Mouse (Mus musculus) neural tube, embryonic 13.5 days (tissue): ENCODE measurements around the gene Astn2. TPM values are rescaled to one million over a fixed set of nuclear protein-coding genes. Genes with fewer than 3 reads are reported as not detected.

Source experiments
- ATAC-seq: fragments of 200-750 bp; cut with Nextera tagmentation; 2 replicates; pipeline ENCODE4 v1.8.0; 2017; ENCODE audit warnings: low read depth, mild to moderate bottlenecking, moderate TSS enrichment, moderate library complexity
- H3K27ac ChIP-seq: fragments of 300-500 bp; sonication (generic); replicated peaks from 2 replicates; pipeline ENCODE4 v1.5.1; 2015; ENCODE audit warnings: moderate library complexity, mild to moderate bottlenecking, inconsistent platforms
- H3K27me3 ChIP-seq: fragments of 300-500 bp; sonication (generic); 2 replicates; pipeline ENCODE4 v1.6.1; 2015; ENCODE audit warnings: mild to moderate bottlenecking, inconsistent platforms
- H3K36me3 ChIP-seq: fragments of 300-500 bp; sonication (generic); 2 replicates; pipeline ENCODE4 v1.6.1; 2015; ENCODE audit warnings: mild to moderate bottlenecking, inconsistent platforms
- H3K4me1 ChIP-seq: fragments of 300-500 bp; sonication (generic); replicated peaks from 2 replicates; pipeline ENCODE4 v1.6.1; 2015; ENCODE audit warnings: inconsistent platforms
- H3K4me2 ChIP-seq: fragments of 300-500 bp; sonication (generic); 2 replicates; pipeline ENCODE4 v1.6.1; 2015; ENCODE audit warnings: inconsistent platforms, mild to moderate bottlenecking, moderate library complexity
- H3K4me3 ChIP-seq: fragments of 300-500 bp; sonication (generic); 2 replicates; pipeline ENCODE4 v1.5.1; 2015; ENCODE audit warnings: mild to moderate bottlenecking, inconsistent platforms
- H3K9ac ChIP-seq: fragments of 300-500 bp; sonication (generic); 2 replicates; pipeline ENCODE4 v1.6.1; 2015; ENCODE audit warnings: moderate library complexity, mild to moderate bottlenecking, inconsistent platforms
- H3K9me3 ChIP-seq: fragments of 300-500 bp; sonication (generic); 2 replicates; pipeline ENCODE4 v1.6.1; 2016; ENCODE audit warnings: inconsistent platforms
- WGBS: fragments of 180-500 bp; shearing (Covaris S2); methylation state at CpG from one replicate; pipeline ENCODE4 v1.1.7; 2015; 5-methylcytosine and 5-hydroxymethylcytosine counted together
- polyA plus RNA-seq: library from polyadenylated mRNA; unstranded; fragments of >200 nt; fragmentation: Nextera tagmentation; extraction: Ambion mirVana; gene quantifications from 2 replicates; pipeline ENCODE4 v1.2.1, GENCODE M21; 2015

Astn2 gene
- polyA plus RNA-seq, 1 experiment from 2014 or later, result 2.7 TPM

GRCm38 (mm10) chr4:65885921-65886320 is 518.5 kb downstream of the Astn2 start:
- H3K36me3 ChIP-seq, result no peaks in the 10 kb centered on the region
- H3K4me3 ChIP-seq, result no peak overlapping the region
- H3K9me3 ChIP-seq, result no peaks in the 10 kb centered on the region
- no peaks in the 10 kb centered on the region for H3K27me3 ChIP-seq
- no peak overlapping the region for H3K9ac ChIP-seq
- H3K4me2 ChIP-seq, result no peak overlapping the region
- H3K27ac ChIP-seq, result no peak overlapping the region
- ATAC-seq, result no peak
- H3K4me1 ChIP-seq, result peaks cover 13% of the 10 kb centered on the region
- 85% methylated on average over 3 of the region's 3 CpGs for WGBS

DNA sequence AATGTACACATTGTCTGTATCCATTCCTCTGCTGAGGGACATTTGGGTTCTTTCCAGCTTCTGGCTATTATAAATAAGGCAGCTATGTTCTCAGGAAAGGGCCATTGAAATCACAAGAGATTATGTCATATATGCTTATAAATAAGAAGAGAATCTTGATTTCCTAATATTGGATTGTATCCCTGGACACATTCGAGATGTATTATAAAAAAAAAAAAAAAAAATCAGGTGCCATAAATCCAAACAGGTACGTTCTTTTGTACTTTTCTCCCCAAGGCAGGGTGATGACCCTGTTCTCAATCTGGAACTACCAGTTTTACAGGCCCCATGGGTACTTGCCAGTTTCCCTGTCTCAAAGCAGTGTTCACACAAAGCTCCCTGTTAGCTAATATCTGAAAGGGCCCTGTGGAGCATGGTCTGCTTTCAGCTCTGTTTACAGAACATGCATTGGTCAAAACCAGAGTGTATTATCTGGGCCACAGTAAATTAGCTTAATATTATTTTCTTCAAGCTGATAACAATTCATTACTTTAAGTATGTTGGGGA is 530.1 kb downstream of the Astn2 start:
- no peak overlapping the region for H3K27ac ChIP-seq
- H3K27me3 ChIP-seq, result no peaks in the 10 kb centered on the region
- no peaks in the 10 kb centered on the region for H3K36me3 ChIP-seq
- H3K9me3 ChIP-seq, result no peaks in the 10 kb centered on the region
- H3K9ac ChIP-seq, result no peak overlapping the region
- no peaks in the 10 kb centered on the region for H3K4me1 ChIP-seq
- no peak for ATAC-seq
- no peak overlapping the region for H3K4me3 ChIP-seq
- no peak overlapping the region for H3K4me2 ChIP-seq
- WGBS, result 63% methylated on average over 2 of the region's 2 CpGs

- Histone ChIP-seq H3K4me1 (no peaks in the 10 kb centered on the region), H3K27me3 (no peaks in the 10 kb centered on the region), H3K36me3 (no peaks in the 10 kb centered on the region), H3K9ac (no peak overlapping the region), H3K4me3 (no peak overlapping the region), H3K9me3 (no peaks in the 10 kb centered on the region), H3K4me2 (no peak overlapping the region), H3K27ac (no peak overlapping the region)
- ATAC-seq, result no peak
Measured at GRCm38 (mm10) chr4:65864551-65864950, 539.9 kb downstream of the Astn2 start.

DNA sequence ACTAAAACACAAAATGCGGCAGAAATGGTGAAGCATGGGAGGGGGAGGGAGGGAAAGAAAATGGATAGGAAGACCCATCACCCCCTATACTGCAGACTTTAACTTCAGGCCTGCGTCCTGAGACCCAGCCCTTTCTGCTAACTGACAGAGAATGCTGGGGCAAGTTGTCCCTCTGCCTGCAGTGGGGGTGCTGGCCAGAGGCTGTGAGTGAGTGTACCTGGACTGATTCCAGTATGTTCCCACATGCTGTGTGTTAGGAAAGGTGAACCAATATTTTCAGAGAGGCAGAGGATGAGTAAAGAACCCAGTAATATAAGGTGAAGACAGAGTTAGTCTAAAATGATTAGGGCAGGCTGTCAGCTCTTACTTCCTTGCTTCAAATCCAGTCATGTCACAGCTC is 561.2 kb downstream of the Astn2 start:
- H3K9ac ChIP-seq, result no peak overlapping the region
- H3K4me3 ChIP-seq, result no peak overlapping the region
- H3K27ac ChIP-seq, result no peak overlapping the region
- H3K4me2 ChIP-seq, result no peak overlapping the region
- no peaks in the 10 kb centered on the region for H3K9me3 ChIP-seq
- peaks cover 41% of the 10 kb centered on the region for H3K27me3 ChIP-seq
- H3K4me1 ChIP-seq, result peaks cover 27% of the 10 kb centered on the region
- H3K36me3 ChIP-seq, result no peaks in the 10 kb centered on the region
- no peak for ATAC-seq
- 72% methylated on average over 2 of the region's 2 CpGs for WGBS

- Histone ChIP-seq H3K4me3 (no peak overlapping the region), H3K27me3 (peaks cover 70% of the 10 kb centered on the region), H3K9ac (no peak overlapping the region), H3K4me1 (peaks cover 21% of the 10 kb centered on the region), H3K36me3 (no peaks in the 10 kb centered on the region), H3K27ac (no peak overlapping the region), H3K4me2 (no peak overlapping the region), H3K9me3 (no peaks in the 10 kb centered on the region)
- 15% methylated on average over 9 of the region's 9 CpGs for WGBS
- ATAC-seq, result peak; percentile 82
Measured at GRCm38 (mm10) chr4:65839550-65840000, 564.8 kb downstream of the Astn2 start.

DNA sequence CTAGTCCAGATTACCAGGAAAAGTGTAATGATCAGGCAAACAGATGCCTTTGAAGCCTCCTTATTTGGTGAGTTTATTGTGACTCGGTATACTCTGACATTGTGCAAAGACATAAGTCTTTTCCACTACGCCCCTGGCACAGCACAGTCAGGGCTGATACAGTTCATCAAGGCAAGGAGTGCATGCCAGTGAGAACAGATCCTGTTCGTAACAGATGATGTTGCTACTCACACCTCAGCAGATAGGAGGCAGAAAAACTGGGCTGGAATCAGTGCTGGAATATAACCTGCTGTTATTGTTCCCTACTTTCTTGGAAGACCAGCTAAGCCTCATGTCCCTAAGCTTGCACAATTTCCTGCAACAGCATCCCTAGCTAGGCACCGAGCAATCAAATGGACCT is 565.6 kb downstream of the Astn2 start:
- Histone ChIP-seq H3K27ac (peak overlapping the region; percentile 4; the same call in 1 of the 2 replicates), H3K4me2 (no peak overlapping the region), H3K4me3 (no peak overlapping the region), H3K4me1 (peaks cover 21% of the 10 kb centered on the region), H3K9me3 (no peaks in the 10 kb centered on the region), H3K9ac (no peak overlapping the region), H3K27me3 (peaks cover 71% of the 10 kb centered on the region), H3K36me3 (no peaks in the 10 kb centered on the region)
- 42% methylated on average over 4 of the region's 4 CpGs for WGBS
- ATAC-seq, result peak; percentile 54; the same call in 1 of the 2 replicates

GRCm38 (mm10) chr4:65832971-65833370 is 571.4 kb downstream of the Astn2 start:
- Histone ChIP-seq H3K9ac (no peak overlapping the region), H3K36me3 (no peaks in the 10 kb centered on the region), H3K27me3 (peaks cover 51% of the 10 kb centered on the region), H3K27ac (no peak overlapping the region), H3K4me2 (no peak overlapping the region), H3K4me3 (no peak overlapping the region), H3K9me3 (no peaks in the 10 kb centered on the region), H3K4me1 (0 out of 2 replicates have a peak, but pooled peaks cover 8% of the 10 kb centered on the region)
- no peak for ATAC-seq
- WGBS, result 91% methylated on average over 1 of the region's 1 CpGs

DNA sequence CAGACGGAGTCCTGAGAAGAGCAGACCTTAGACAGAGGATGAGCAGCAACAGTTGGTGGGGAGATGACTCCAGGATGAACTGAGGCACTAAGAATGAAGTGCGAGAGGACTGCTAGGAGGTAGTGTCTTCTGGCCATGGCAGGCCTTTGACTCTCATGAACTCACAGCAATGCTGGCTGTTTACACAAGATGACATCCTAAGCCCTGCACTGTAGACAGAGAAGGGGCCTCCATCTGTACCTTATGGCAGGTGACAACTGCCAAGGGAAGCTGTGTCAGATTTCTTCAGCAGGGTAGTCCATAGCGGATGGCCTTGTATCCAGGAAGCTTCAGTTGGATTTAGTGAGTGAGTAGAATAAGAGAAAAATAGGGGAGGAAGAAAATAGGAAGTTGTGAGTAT is 572.5 kb downstream of the Astn2 start:
- ATAC-seq, result no peak
- Histone ChIP-seq H3K9me3 (no peaks in the 10 kb centered on the region), H3K27ac (no peak overlapping the region), H3K27me3 (peaks cover 40% of the 10 kb centered on the region), H3K9ac (no peak overlapping the region), H3K4me1 (0 out of 2 replicates have a peak, but pooled peaks cover 8% of the 10 kb centered on the region), H3K36me3 (no peaks in the 10 kb centered on the region), H3K4me2 (no peak overlapping the region), H3K4me3 (no peak overlapping the region)
- 87% methylated on average over 3 of the region's 3 CpGs for WGBS

- no peaks in the 10 kb centered on the region for H3K9me3 ChIP-seq
- 0 out of 2 replicates have a peak, but pooled peaks cover 8% of the 10 kb centered on the region for H3K4me1 ChIP-seq
- H3K36me3 ChIP-seq, result no peaks in the 10 kb centered on the region
- no peak overlapping the region for H3K27ac ChIP-seq
- ATAC-seq, result no peak
- no peak overlapping the region for H3K4me2 ChIP-seq
- 5% methylated on average over 3 of the region's 3 CpGs for WGBS
- H3K9ac ChIP-seq, result no peak overlapping the region
- H3K27me3 ChIP-seq, result peaks cover 26% of the 10 kb centered on the region
- H3K4me3 ChIP-seq, result no peak overlapping the region
Measured at GRCm38 (mm10) chr4:65830495-65830894, 573.9 kb downstream of the Astn2 start.

DNA sequence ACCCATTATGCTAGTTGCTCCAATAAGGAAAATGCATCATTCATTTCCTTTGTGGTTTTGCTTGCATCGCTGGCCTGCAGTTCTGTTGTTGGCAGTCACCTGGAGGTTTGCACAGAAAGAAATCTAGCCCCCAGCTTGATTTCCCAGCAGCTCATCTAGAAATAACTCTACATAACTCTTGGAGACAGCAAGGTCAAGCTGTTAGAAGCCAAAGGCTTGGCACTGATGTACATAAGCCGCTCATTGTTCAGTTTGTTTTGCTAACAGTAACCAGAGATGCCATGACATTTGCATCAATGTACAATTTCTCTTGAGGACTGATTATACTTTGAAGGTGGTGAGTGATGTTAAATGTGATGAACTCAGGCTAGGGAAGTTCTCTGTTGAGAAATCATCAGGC is 583.3 kb downstream of the Astn2 start:
- H3K27me3 ChIP-seq, result no peaks in the 10 kb centered on the region
- no peak overlapping the region for H3K4me2 ChIP-seq
- no peak overlapping the region for H3K27ac ChIP-seq
- 81% methylated on average over 2 of the region's 2 CpGs for WGBS
- no peak overlapping the region for H3K4me3 ChIP-seq
- no peak for ATAC-seq
- no peak overlapping the region for H3K9ac ChIP-seq
- H3K36me3 ChIP-seq, result no peaks in the 10 kb centered on the region
- H3K9me3 ChIP-seq, result no peaks in the 10 kb centered on the region
- H3K4me1 ChIP-seq, result peaks cover 15% of the 10 kb centered on the region

DNA sequence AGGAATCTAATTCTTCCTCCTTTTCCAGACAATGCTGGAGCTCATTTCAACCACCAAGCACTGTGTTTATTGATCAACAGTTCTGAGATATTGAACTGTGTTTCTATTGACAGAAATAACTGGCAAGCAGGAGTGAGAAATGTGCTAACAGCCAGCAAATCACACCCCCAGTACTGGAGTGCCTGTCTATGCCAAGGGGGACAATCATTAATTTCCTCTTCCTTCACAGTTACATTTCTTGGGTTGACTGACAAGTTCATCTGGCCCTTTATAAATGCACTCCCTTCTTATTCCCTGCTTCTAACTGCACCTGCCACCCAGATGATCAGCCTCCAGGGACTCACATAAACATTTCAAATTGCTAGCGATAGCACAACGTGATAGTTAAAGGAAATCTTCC is 584.2 kb downstream of the Astn2 start:
- no peaks in the 10 kb centered on the region for H3K36me3 ChIP-seq
- no peaks in the 10 kb centered on the region for H3K9me3 ChIP-seq
- H3K4me3 ChIP-seq, result no peak overlapping the region
- H3K4me2 ChIP-seq, result no peak overlapping the region
- H3K9ac ChIP-seq, result no peak overlapping the region
- peaks cover 15% of the 10 kb centered on the region for H3K4me1 ChIP-seq
- H3K27ac ChIP-seq, result no peak overlapping the region
- WGBS, result 29% methylated on average over 2 of the region's 2 CpGs
- peak; percentile 40; the same call in 1 of the 2 replicates for ATAC-seq
- no peaks in the 10 kb centered on the region for H3K27me3 ChIP-seq

DNA sequence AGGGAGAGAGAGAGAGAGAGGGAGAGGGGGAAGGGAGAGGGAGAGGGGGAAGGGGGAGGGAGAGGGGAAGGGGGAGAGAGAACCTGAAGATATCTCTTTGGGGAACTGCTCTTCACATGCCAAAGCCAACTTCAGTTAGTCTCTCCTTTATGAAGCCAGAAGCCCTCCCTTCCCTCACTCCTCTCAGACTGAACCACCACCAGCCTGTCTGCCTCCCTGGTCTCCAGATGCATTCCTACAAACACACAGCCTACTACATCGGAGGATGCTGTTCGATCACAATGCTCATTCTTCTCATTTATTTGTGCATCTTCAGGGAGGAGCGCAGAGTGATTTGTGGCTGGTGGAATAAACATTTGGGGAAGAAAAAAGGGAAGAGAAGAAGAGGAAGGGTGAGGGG is 584.6 kb downstream of the Astn2 start:
- WGBS, result 49% methylated on average over 3 of the region's 3 CpGs
- no peak overlapping the region for H3K27ac ChIP-seq

DNA sequence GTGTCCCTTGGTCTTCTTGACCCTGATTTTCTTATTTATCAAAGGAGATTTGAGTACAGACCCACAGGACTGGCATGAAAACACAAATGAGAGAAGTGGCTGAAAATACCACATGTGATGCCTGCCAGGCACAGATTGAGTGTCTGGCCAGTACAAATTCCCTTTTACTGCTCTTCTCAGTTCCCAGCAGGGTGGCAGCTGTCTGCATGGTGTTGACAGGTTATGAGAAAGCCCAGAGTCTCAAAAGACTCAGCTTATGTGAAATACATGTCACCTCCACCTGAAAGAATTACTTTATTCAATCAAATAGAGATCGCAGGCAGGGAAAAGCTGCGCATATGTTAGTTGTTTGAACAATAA is 590.3 kb downstream of the Astn2 start:
- no peak for ATAC-seq
- no peak overlapping the region for H3K9ac ChIP-seq
- no peaks in the 10 kb centered on the region for H3K27me3 ChIP-seq
- H3K9me3 ChIP-seq, result no peaks in the 10 kb centered on the region
- no peaks in the 10 kb centered on the region for H3K4me1 ChIP-seq
- 82% methylated on average over 2 of the region's 2 CpGs for WGBS
- no peaks in the 10 kb centered on the region for H3K36me3 ChIP-seq
- H3K4me3 ChIP-seq, result no peak overlapping the region
- no peak overlapping the region for H3K27ac ChIP-seq
- no peak overlapping the region for H3K4me2 ChIP-seq

More for the DNA sequence above, 584.6 kb downstream of the Astn2 start:
- ATAC-seq, result peak; percentile 53
- no peak overlapping the region for H3K9ac ChIP-seq
- H3K27me3 ChIP-seq, result no peaks in the 10 kb centered on the region
- no peak overlapping the region for H3K4me2 ChIP-seq
- no peaks in the 10 kb centered on the region for H3K9me3 ChIP-seq
- no peak overlapping the region for H3K4me3 ChIP-seq
- no peaks in the 10 kb centered on the region for H3K36me3 ChIP-seq
- H3K4me1 ChIP-seq, result peaks cover 15% of the 10 kb centered on the region
